Mouse (Mus musculus): ENCODE measurements around the gene Tppp3. TPM values are rescaled to one million over a fixed set of nuclear protein-coding genes. Genes with fewer than 3 reads are reported as not detected.

Tppp3 gene
- polyA plus RNA-seq, 1 experiment: 155 TPM

GRCm38 (mm10) chr8:105433021-105433420 lies 38.3 kb downstream of the Tppp3 start:
- peaks cover 31% of the 10 kb centered on the region for H3K27me3 ChIP-seq (ENCODE audit: control insufficient read depth, insufficient read depth, insufficient read length)

GRCm38 (mm10) chr8:105431743-105432515 lies 39.4 kb downstream of the Tppp3 start:
- TF ChIP-seq TCF12 (IDR thresholded peaks at IDR 0.05; ENCODE audit: insufficient read depth, poor library complexity, severe bottlenecking) (no peak), MYOD1 (IDR thresholded peaks at IDR 0.05; ENCODE audit: control insufficient read depth in 1 of 3, insufficient read length in 2 of 3, low read depth in 2 of 3) (no peak), TCF3 (IDR thresholded peaks at IDR 0.05; ENCODE audit: insufficient read length, low read depth) (no peak), POLR2AphosphoS2 (IDR thresholded peaks at IDR 0.05; ENCODE audit: insufficient read length, low read depth) (no peak), CEBPB (IDR thresholded peaks at IDR 0.05; ENCODE audit: insufficient read depth, poor library complexity, severe bottlenecking) (no peak), MAX (IDR thresholded peaks at IDR 0.05; ENCODE audit: low read depth) (no peak), USF1 (IDR thresholded peaks at IDR 0.05; ENCODE audit: low read depth) (no peak), REST (IDR thresholded peaks at IDR 0.05; ENCODE audit: insufficient read depth, insufficient read length) (no peak), E2F4 (IDR thresholded peaks at IDR 0.05; ENCODE audit: insufficient read depth) (no peak), SRF (IDR thresholded peaks at IDR 0.05; ENCODE audit: control insufficient read depth, insufficient read length, low read depth) (no peak), MYOG (IDR thresholded peaks at IDR 0.05; ENCODE audit: control insufficient read depth in 1 of 3, insufficient read depth in 1 of 3, insufficient read length in 2 of 3, low read depth in 2 of 3) (no peak), POLR2A (IDR thresholded peaks at IDR 0.05; ENCODE audit: insufficient read length, low read depth) (no peak)
- Histone ChIP-seq H3ac (ENCODE audit: control insufficient read depth, insufficient read length) (no peak overlapping the region), H3K4me2 (ENCODE audit: low read depth) (no peak overlapping the region), H3K79me2 (ENCODE audit: control insufficient read depth, insufficient read depth) (no peaks in the 10 kb centered on the region), H3K36me3 (ENCODE audit: control insufficient read depth, insufficient read depth) (no peaks in the 10 kb centered on the region), H3K27me3 (ENCODE audit: control insufficient read depth, insufficient read depth, insufficient read length) (peaks cover 37% of the 10 kb centered on the region), H3K4me3 (no peak overlapping the region)

More at GRCm38 (mm10) chr8:105433021-105433420, 38.3 kb downstream of the Tppp3 start:
- no peak overlapping the region for H3K4me3 ChIP-seq
- H3ac ChIP-seq (ENCODE audit: control insufficient read depth, insufficient read length): no peak overlapping the region
- no peak overlapping the region for H3K4me2 ChIP-seq (ENCODE audit: low read depth)
- TF ChIP-seq MYOD1 (IDR thresholded peaks at IDR 0.05; ENCODE audit: control insufficient read depth in 1 of 3, insufficient read length in 2 of 3, low read depth in 2 of 3) (no peak), MAX (IDR thresholded peaks at IDR 0.05; ENCODE audit: low read depth) (no peak), POLR2AphosphoS2 (IDR thresholded peaks at IDR 0.05; ENCODE audit: insufficient read length, low read depth) (no peak), TCF3 (IDR thresholded peaks at IDR 0.05; ENCODE audit: insufficient read length, low read depth) (no peak), SRF (IDR thresholded peaks at IDR 0.05; ENCODE audit: control insufficient read depth, insufficient read length, low read depth) (no peak), E2F4 (IDR thresholded peaks at IDR 0.05; ENCODE audit: insufficient read depth) (no peak), CEBPB (IDR thresholded peaks at IDR 0.05; ENCODE audit: insufficient read depth, poor library complexity, severe bottlenecking) (no peak), TCF12 (IDR thresholded peaks at IDR 0.05; ENCODE audit: insufficient read depth, poor library complexity, severe bottlenecking) (no peak), POLR2A (IDR thresholded peaks at IDR 0.05; ENCODE audit: insufficient read length, low read depth) (no peak), USF1 (IDR thresholded peaks at IDR 0.05; ENCODE audit: low read depth) (no peak), REST (IDR thresholded peaks at IDR 0.05; ENCODE audit: insufficient read depth, insufficient read length) (no peak), MYOG (IDR thresholded peaks at IDR 0.05; ENCODE audit: control insufficient read depth in 1 of 3, insufficient read depth in 1 of 3, insufficient read length in 2 of 3, low read depth in 2 of 3) (no peak)
- no peaks in the 10 kb centered on the region for H3K79me2 ChIP-seq (ENCODE audit: control insufficient read depth, insufficient read depth)
- H3K36me3 ChIP-seq (ENCODE audit: control insufficient read depth, insufficient read depth): no peaks in the 10 kb centered on the region

- Histone ChIP-seq H3ac (ENCODE audit: control insufficient read depth, insufficient read length) (no peak overlapping the region), H3K4me2 (ENCODE audit: low read depth) (no peak overlapping the region), H3K36me3 (ENCODE audit: control insufficient read depth, insufficient read depth) (no peaks in the 10 kb centered on the region), H3K4me3 (no peak overlapping the region), H3K27me3 (ENCODE audit: control insufficient read depth, insufficient read depth, insufficient read length) (peaks cover 68% of the 10 kb centered on the region), H3K79me2 (ENCODE audit: control insufficient read depth, insufficient read depth) (no peaks in the 10 kb centered on the region)
- TF ChIP-seq CEBPB (IDR thresholded peaks at IDR 0.05; ENCODE audit: insufficient read depth, poor library complexity, severe bottlenecking) (no peak), MYOG (IDR thresholded peaks at IDR 0.05; ENCODE audit: control insufficient read depth in 1 of 3, insufficient read depth in 1 of 3, insufficient read length in 2 of 3, low read depth in 2 of 3) (no peak), USF1 (IDR thresholded peaks at IDR 0.05; ENCODE audit: low read depth) (no peak), POLR2AphosphoS2 (IDR thresholded peaks at IDR 0.05; ENCODE audit: insufficient read length, low read depth) (no peak), SRF (IDR thresholded peaks at IDR 0.05; ENCODE audit: control insufficient read depth, insufficient read length, low read depth) (no peak), MAX (IDR thresholded peaks at IDR 0.05; ENCODE audit: low read depth) (no peak), POLR2A (IDR thresholded peaks at IDR 0.05; ENCODE audit: insufficient read length, low read depth) (no peak), MYOD1 (IDR thresholded peaks at IDR 0.05; ENCODE audit: control insufficient read depth in 1 of 3, insufficient read length in 2 of 3, low read depth in 2 of 3) (no peak), E2F4 (IDR thresholded peaks at IDR 0.05; ENCODE audit: insufficient read depth) (no peak), TCF3 (IDR thresholded peaks at IDR 0.05; ENCODE audit: insufficient read length, low read depth) (no peak), TCF12 (IDR thresholded peaks at IDR 0.05; ENCODE audit: insufficient read depth, poor library complexity, severe bottlenecking) (no peak), REST (IDR thresholded peaks at IDR 0.05; ENCODE audit: insufficient read depth, insufficient read length) (no peak)
Measured at GRCm38 (mm10) chr8:105426878-105427277, 44.4 kb downstream of the Tppp3 start.

GRCm38 (mm10) chr8:105422006-105422405 lies 49.3 kb downstream of the Tppp3 start:
- no peak overlapping the region for H3K4me2 ChIP-seq (ENCODE audit: low read depth)
- no peaks in the 10 kb centered on the region for H3K36me3 ChIP-seq (ENCODE audit: control insufficient read depth, insufficient read depth)
- TF ChIP-seq TCF3 (IDR thresholded peaks at IDR 0.05; ENCODE audit: insufficient read length, low read depth): no peak
- no peak for TF ChIP-seq CEBPB (IDR thresholded peaks at IDR 0.05; ENCODE audit: insufficient read depth, poor library complexity, severe bottlenecking)
- TF ChIP-seq POLR2A (IDR thresholded peaks at IDR 0.05; ENCODE audit: insufficient read length, low read depth): no peak
- TF ChIP-seq MYOG (IDR thresholded peaks at IDR 0.05; ENCODE audit: control insufficient read depth in 1 of 3, insufficient read depth in 1 of 3, insufficient read length in 2 of 3, low read depth in 2 of 3): no peak
- no peak for TF ChIP-seq SRF (IDR thresholded peaks at IDR 0.05; ENCODE audit: control insufficient read depth, insufficient read length, low read depth)
- no peak for TF ChIP-seq USF1 (IDR thresholded peaks at IDR 0.05; ENCODE audit: low read depth)
- no peak for TF ChIP-seq REST (IDR thresholded peaks at IDR 0.05; ENCODE audit: insufficient read depth, insufficient read length)
- no peak for TF ChIP-seq E2F4 (IDR thresholded peaks at IDR 0.05; ENCODE audit: insufficient read depth)
- no peak overlapping the region for H3K4me3 ChIP-seq
- peaks cover 51% of the 10 kb centered on the region for H3K27me3 ChIP-seq (ENCODE audit: control insufficient read depth, insufficient read depth, insufficient read length)
- H3K79me2 ChIP-seq (ENCODE audit: control insufficient read depth, insufficient read depth): no peaks in the 10 kb centered on the region
- H3ac ChIP-seq (ENCODE audit: control insufficient read depth, insufficient read length): no peak overlapping the region
